Mouse (Mus musculus) bone marrow, adult 2 months (tissue): ENCODE results near the gene Opn4.

ENCODE experiments used
- CTCF ChIP-seq: fragments of 200-500 bp; IDR thresholded peaks from 2 replicates; pipeline ENCODE4 v1.5.1; 2011; ENCODE audit warnings: low read length, control low read depth; ENCODE audit not compliant: control insufficient read depth, insufficient read depth
- POLR2A ChIP-seq: fragments of 200-500 bp; IDR thresholded peaks from 2 replicates; pipeline ENCODE4 v1.6.1; 2011; ENCODE audit warnings: low read depth, mild to moderate bottlenecking, control low read depth, low read length, borderline replicate concordance; ENCODE audit not compliant: control insufficient read depth

DNA sequence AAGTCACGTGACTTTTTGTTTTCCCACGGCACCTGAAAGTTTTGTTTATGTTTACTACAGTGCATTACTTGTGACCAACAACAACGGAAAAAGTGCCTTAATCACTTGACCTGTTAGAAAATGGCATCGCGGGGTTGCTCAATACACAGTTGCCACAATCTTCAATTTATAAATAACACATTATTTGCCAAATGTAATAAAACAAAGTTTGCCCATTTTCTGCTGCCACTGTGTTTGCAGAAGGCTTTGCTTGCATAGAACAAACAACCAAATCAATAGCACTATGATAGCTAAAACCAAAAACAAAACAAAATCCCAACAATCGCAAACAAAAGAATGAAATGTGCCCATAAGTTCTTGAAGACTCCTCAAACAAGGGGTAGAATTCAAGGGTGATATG, 35.8 kb upstream of the Opn4 start:
- no peak for TF ChIP-seq POLR2A
- TF ChIP-seq CTCF, result no peak
